Mouse (Mus musculus) granulocyte monocyte progenitor cell, adult 5-6 weeks (primary cell): Measurements from ENCODE around the gene Vmn1r213. TPM values are rescaled to one million over a fixed set of nuclear protein-coding genes. Genes with fewer than 3 reads are reported as not detected.

Experiments
- ATAC-seq: replicated peaks from 2 replicates; pipeline ENCODE4 v1.8.0; 2016; ENCODE audit warnings: mild to moderate bottlenecking, moderate TSS enrichment, inconsistent platforms; ENCODE audit not compliant: poor library complexity, severe bottlenecking
- total RNA-seq, 2 experiments: library from RNA; stranded (forward) in 1 of 2; stranded (reverse) in 1 of 2; fragments of 200-712, 200-1000 nt in 1 of 2; fragments of >200 nt in 1 of 2; fragmentation: Nextera tagmentation in 1 of 2; gene quantifications; 2 replicates each; pipeline ENCODE4 v1.2.3; 2014 to 2017

Gene Vmn1r213
- total RNA-seq (2014; fragmentation: Nextera tagmentation): not detected in 2 replicates
- total RNA-seq (2017): not detected in 2 replicates

GRCm38 (mm10) chr13:23007356-23007755 is at the start of gene Vmn1r213:
TSS of gene Vmn1r213 (plus strand) at chr13:23007656.
- ATAC-seq: no peak

- ATAC-seq: no peak
Observed at GRCm38 (mm10) chr13:22990214-22990891, 17.1 kb upstream of the Vmn1r213 start.

GRCm38 (mm10) chr13:22992178-22992700 is 15.2 kb upstream of the Vmn1r213 start:
- ATAC-seq: no peak

- no peak for ATAC-seq
Observed at GRCm38 (mm10) chr13:22992721-22993120, 14.7 kb upstream of the Vmn1r213 start.

- no peak for ATAC-seq
Observed at GRCm38 (mm10) chr13:23018158-23018557, 10.7 kb downstream of the Vmn1r213 start.

- ATAC-seq: no peak
Observed at GRCm38 (mm10) chr13:23024812-23025211, 17.4 kb downstream of the Vmn1r213 start.

GRCm38 (mm10) chr13:23030118-23030517 is 22.7 kb downstream of the Vmn1r213 start, which contains the start of gene Vmn1r214:
TSS of gene Vmn1r214 (plus strand) at chr13:23030418.
- ATAC-seq: no peak

GRCm38 (mm10) chr13:23057778-23058177 is 50.3 kb downstream of the Vmn1r213 start:
- ATAC-seq: no peak

Other genes starting within 250 kb of the Vmn1r213 start
- not detected in 2 replicates for gene Vmn1r208, start 230.3 kb upstream of the Vmn1r213 start, total RNA-seq (2014; fragmentation: Nextera tagmentation)
- not detected in 2 replicates for gene Vmn1r208, start 230.3 kb upstream of the Vmn1r213 start, total RNA-seq (2017)
- gene Vmn1r209, start 198.0 kb upstream of the Vmn1r213 start, total RNA-seq (2014; fragmentation: Nextera tagmentation): not detected in 2 replicates
- not detected in 2 replicates for gene Vmn1r209, start 198.0 kb upstream of the Vmn1r213 start, total RNA-seq (2017)
- gene Vmn1r210, start 176.3 kb upstream of the Vmn1r213 start, total RNA-seq (2014; fragmentation: Nextera tagmentation): not detected in 2 replicates
- not detected in 2 replicates for gene Vmn1r210, start 176.3 kb upstream of the Vmn1r213 start, total RNA-seq (2017)
- not detected in 2 replicates for gene Vmn1r211, start 150.1 kb upstream of the Vmn1r213 start, total RNA-seq (2014; fragmentation: Nextera tagmentation)
- gene Vmn1r211, start 150.1 kb upstream of the Vmn1r213 start, total RNA-seq (2017): not detected in 2 replicates
- not detected in 2 replicates for gene Vmn1r212, start 123.5 kb upstream of the Vmn1r213 start, total RNA-seq (2014; fragmentation: Nextera tagmentation)
- not detected in 2 replicates for gene Vmn1r212, start 123.5 kb upstream of the Vmn1r213 start, total RNA-seq (2017)
- gene Vmn1r214, start 22.8 kb downstream of the Vmn1r213 start, total RNA-seq (2014; fragmentation: Nextera tagmentation): not detected in 2 replicates
- gene Vmn1r214, start 22.8 kb downstream of the Vmn1r213 start, total RNA-seq (2017): not detected in 2 replicates
- gene Vmn1r215, start 60.4 kb downstream of the Vmn1r213 start, total RNA-seq (2014; fragmentation: Nextera tagmentation): not detected in 2 replicates
- gene Vmn1r215, start 60.4 kb downstream of the Vmn1r213 start, total RNA-seq (2017): not detected in 2 replicates
- gene Vmn1r217, start 110.6 kb downstream of the Vmn1r213 start, total RNA-seq (2014; fragmentation: Nextera tagmentation): not detected in 2 replicates
- gene Vmn1r217, start 110.6 kb downstream of the Vmn1r213 start, total RNA-seq (2017): not detected in 2 replicates
- not detected in 2 replicates for gene Vmn1r218, start 125.5 kb downstream of the Vmn1r213 start, total RNA-seq (2014; fragmentation: Nextera tagmentation)
- gene Vmn1r218, start 125.5 kb downstream of the Vmn1r213 start, total RNA-seq (2017): not detected in 2 replicates
- gene Vmn1r219, start 151.7 kb downstream of the Vmn1r213 start, total RNA-seq (2014; fragmentation: Nextera tagmentation): not detected in 2 replicates
- gene Vmn1r219, start 151.7 kb downstream of the Vmn1r213 start, total RNA-seq (2017): not detected in 2 replicates
- gene Vmn1r220, start 180.3 kb downstream of the Vmn1r213 start, total RNA-seq (2014; fragmentation: Nextera tagmentation): not detected in 2 replicates
- gene Vmn1r220, start 180.3 kb downstream of the Vmn1r213 start, total RNA-seq (2017): not detected in 2 replicates
- not detected in 2 replicates for gene Vmn1r221, start 206.5 kb downstream of the Vmn1r213 start, total RNA-seq (2014; fragmentation: Nextera tagmentation)
- not detected in 2 replicates for gene Vmn1r221, start 206.5 kb downstream of the Vmn1r213 start, total RNA-seq (2017)
- gene Vmn1r222, start 228.3 kb downstream of the Vmn1r213 start, total RNA-seq (2014; fragmentation: Nextera tagmentation): not detected in 2 replicates
- not detected in 2 replicates for gene Vmn1r222, start 228.3 kb downstream of the Vmn1r213 start, total RNA-seq (2017)
- gene Vmn1r223, start 239.5 kb downstream of the Vmn1r213 start, total RNA-seq (2014; fragmentation: Nextera tagmentation): not detected in 2 replicates
- gene Vmn1r223, start 239.5 kb downstream of the Vmn1r213 start, total RNA-seq (2017): not detected in 2 replicates